In genomic region chr2:72254813-72255582, GRCm38 (mm10) we compare ENCODE assay signal across 8 mouse cellular contexts. TPM values are rescaled to one million over a fixed set of nuclear protein-coding genes. Genes with fewer than 3 reads are reported as not detected.
DNase-seq lines count a peak whose midpoint lies in the region; ATAC-seq and TF ChIP-seq lines count a peak whose summit lies in the region.

No protein-coding gene starts in this region.

- ATAC-seq in heart, embryonic 13.5 days (ENCODE audit: extremely low read depth, insufficient number of reproducible peaks, low FRiP score, low TSS enrichment), result no peak
- ATAC-seq in forebrain, embryonic 15.5 days (replicated peaks), result peak; percentile 58; the same call in 1 of the 2 replicates
- no peak for ATAC-seq in neural tube, embryonic 12.5 days (ENCODE audit: low FRiP score, low read depth)
- ATAC-seq in inflammation-experienced regulatory T-cells, adult 6 months, result no peak

- no peak for TF ChIP-seq EP300 in heart, adult 2 months (IDR thresholded peaks at IDR 0.05; ENCODE audit: insufficient read depth, low read depth, low read length)

- H3K9me3 ChIP-seq in heart, embryonic 13.5 days, result no peaks in the 10 kb centered on the region
- no peaks in the 10 kb centered on the region for H3K9me3 ChIP-seq in forebrain, embryonic 15.5 days
- no peaks in the 10 kb centered on the region for H3K9me3 ChIP-seq in neural tube, embryonic 12.5 days

- TF ChIP-seq POLR2A in heart, adult 2 months (IDR thresholded peaks at IDR 0.05; ENCODE audit: insufficient read depth, low read depth, low read length), result no peak

- no peak for TF ChIP-seq CTCF in heart, adult 2 months (IDR thresholded peaks at IDR 0.05)

- no peaks in the 10 kb centered on the region for H3K36me3 ChIP-seq in heart, embryonic 13.5 days
- no peaks in the 10 kb centered on the region for H3K36me3 ChIP-seq in heart, adult 2 months (ENCODE audit: control insufficient read depth, insufficient read depth, low read length)
- H3K36me3 ChIP-seq in forebrain, embryonic 15.5 days, result no peaks in the 10 kb centered on the region
- H3K36me3 ChIP-seq in neural tube, embryonic 12.5 days, result no peaks in the 10 kb centered on the region

- peak overlapping the region; percentile 67 for H3K27ac ChIP-seq in heart, embryonic 13.5 days (replicated peaks)
- no peak overlapping the region; the same call in 1 of the 2 replicates for H3K27ac ChIP-seq in heart, adult 2 months
- peak overlapping the region; percentile 61; the same call in 1 of the 2 replicates for H3K27ac ChIP-seq in forebrain, embryonic 15.5 days (replicated peaks)
- H3K27ac ChIP-seq in neural tube, embryonic 12.5 days, result no peak overlapping the region

- intact Hi-C loops in heart, adult 2 months (cut with DNase I), result no loop called here

- peak overlapping the region; percentile 66 for H3K4me2 ChIP-seq in heart, embryonic 13.5 days
- peak overlapping the region; percentile 25 for H3K4me2 ChIP-seq in forebrain, embryonic 15.5 days (replicated peaks)
- H3K4me2 ChIP-seq in neural tube, embryonic 12.5 days (replicated peaks), result peak overlapping the region; percentile 38

- 25% methylated on average over 14 of the region's 14 CpGs for WGBS in heart, embryonic 13.5 days
- WGBS in heart, adult 2 months, result 20% methylated on average over 14 of the region's 14 CpGs
- 30% methylated on average over 14 of the region's 14 CpGs for WGBS in forebrain, embryonic 15.5 days
- 29% methylated on average over 14 of the region's 14 CpGs for WGBS in neural tube, embryonic 12.5 days

- peaks cover 28% of the 10 kb centered on the region for H3K4me1 ChIP-seq in heart, embryonic 13.5 days
- H3K4me1 ChIP-seq in heart, adult 2 months (ENCODE audit: control insufficient read depth, insufficient read depth, low read length), result no peaks in the 10 kb centered on the region
- H3K4me1 ChIP-seq in forebrain, embryonic 15.5 days, result peaks cover 21% of the 10 kb centered on the region
- H3K4me1 ChIP-seq in neural tube, embryonic 12.5 days, result peaks cover 11% of the 10 kb centered on the region

- H3K9ac ChIP-seq in heart, embryonic 13.5 days, result peak overlapping the region; percentile 75
- H3K9ac ChIP-seq in heart, adult 2 months (ENCODE audit: low read depth, low read length), result no peak overlapping the region
- H3K9ac ChIP-seq in forebrain, embryonic 15.5 days (replicated peaks), result no peak overlapping the region
- H3K9ac ChIP-seq in neural tube, embryonic 12.5 days, result no peak overlapping the region

- H3K4me3 ChIP-seq in heart, embryonic 13.5 days, result peak overlapping the region; percentile 31
- no peak overlapping the region for H3K4me3 ChIP-seq in heart, adult 2 months
- H3K4me3 ChIP-seq in forebrain, embryonic 15.5 days, result no peak overlapping the region
- H3K4me3 ChIP-seq in neural tube, embryonic 12.5 days, result no peak overlapping the region

- no peaks in the 10 kb centered on the region for H3K27me3 ChIP-seq in heart, embryonic 13.5 days (replicated peaks)
- H3K27me3 ChIP-seq in heart, adult 2 months (ENCODE audit: control insufficient read depth, insufficient read depth, low read length), result no peaks in the 10 kb centered on the region
- no peaks in the 10 kb centered on the region for H3K27me3 ChIP-seq in forebrain, embryonic 15.5 days
- H3K27me3 ChIP-seq in neural tube, embryonic 12.5 days (replicated peaks), result no peaks in the 10 kb centered on the region

- no peak for DNase-seq in heart, adult 2 months
- peak; percentile 75 to 82 for DNase-seq in kidney, postnatal 36 days
- DNase-seq in spleen, postnatal 4 days (ENCODE audit: low spot score in 2 of 2), result no peak
- no peak for DNase-seq in urinary bladder, adult 18-20 months (ENCODE audit: low spot score in 2 of 2)

- no peaks in the 10 kb centered on the region for H3K79me2 ChIP-seq in heart, adult 2 months (replicated peaks; ENCODE audit: control insufficient read depth, insufficient read depth, low read length)

RNA-seq across cellular contexts. Expression of gene Map3k20, which starts 30.4 kb away (rescaled TPM):
- polyA plus RNA-seq in heart, embryonic 13.5 days (2015; fragmentation: Nextera tagmentation; extraction: Ambion mirVana), result 43.9 and 44.8 TPM in 2 replicates
- 100 to 1,000 TPM; 275 to 303 TPM for total RNA-seq in heart, adult 2 months (2021)
- polyA plus RNA-seq in heart, adult 2 months (2012; rRNA removed), result 75.1 and 124 TPM in 2 replicates
- polyA plus RNA-seq in forebrain, embryonic 15.5 days (2015; fragmentation: Nextera tagmentation; extraction: Ambion mirVana), result 3.9 and 4.7 TPM in 2 replicates
- polyA plus RNA-seq in neural tube, embryonic 12.5 days (2016; fragmentation: Nextera tagmentation; extraction: Ambion mirVana), result 5.8 and 6.8 TPM in 2 replicates
- under 1 TPM in 2 of 3 experiments, not detected in 1; 0.20 to 0.55 TPM for polyA plus RNA-seq in inflammation-experienced regulatory T-cells, adult 6 months (2017; shearing (Covaris generic))

Comparison
In these comparisons a context has a peak if more than half of its experiments do, and no peak if none do; other contexts are left out.
1. H3K27ac ChIP-seq: peak in heart, embryonic 13.5 days (single experiment) and forebrain, embryonic 15.5 days (single experiment); none in heart, adult 2 months (single experiment) and neural tube, embryonic 12.5 days (single experiment).
2. DNase-seq: peak in kidney, postnatal 36 days (2 of 2); none in heart, adult 2 months (0 of 2), spleen, postnatal 4 days (0 of 2) and urinary bladder, adult 18-20 months (0 of 2).
3. Peak in every context shown above with its lines, with median percentiles within 50 percentile points of each other: H3K4me2 ChIP-seq.